Mouse (Mus musculus) MEL (cell line): ENCODE results near the gene Fuca2. TPM values are rescaled to one million over a fixed set of nuclear protein-coding genes. Genes with fewer than 3 reads are reported as not detected.
A peak's percentile ranks its signal among the peaks of the same experiment; 100 is the strongest.

ENCODE experiments used
- DNase-seq: peaks from one replicate; pipeline ENCODE4 v3.0.0; 2011; ENCODE audit warnings: low read depth, low spot score
- H3K27ac ChIP-seq: 2 replicates; pipeline ENCODE4 v1.5.1; 2012; ENCODE audit warnings: low read depth, mild to moderate bottlenecking, control low read depth, low read length, moderate library complexity; ENCODE audit not compliant: control insufficient read depth
- H3K27me3 ChIP-seq, 2 experiments: fragments of 150-350 bp in 1 of 2; sonication (generic) in 1 of 2; 2 replicates each; pipeline ENCODE4 v1.6.1; 2012; ENCODE audit warnings: low read length in 2 of 2, mild to moderate bottlenecking in 2 of 2, improper control_type of control experiment in 1 of 2, moderate library complexity in 1 of 2; ENCODE audit not compliant: insufficient read depth in 2 of 2, control insufficient read depth in 1 of 2
- H3K36me3 ChIP-seq, 2 experiments: 2 replicates each; pipeline ENCODE4 v1.6.1; 2012 to 2014; ENCODE audit warnings: low read length in 2 of 2, improper control_type of control experiment in 1 of 2, inconsistent platforms in 1 of 2, mild to moderate bottlenecking in 1 of 2; ENCODE audit not compliant: insufficient read depth in 2 of 2, control insufficient read depth in 1 of 2
- H3K4me1 ChIP-seq, 2 experiments: fragments of 150-350 bp in 1 of 2; sonication (generic) in 1 of 2; 2 replicates each; pipeline ENCODE4 v1.6.1; 2012; ENCODE audit warnings: low read length in 2 of 2, improper control_type of control experiment in 1 of 2, mild to moderate bottlenecking in 1 of 2; ENCODE audit not compliant: insufficient read depth in 2 of 2, control insufficient read depth in 1 of 2
- H3K4me3 ChIP-seq, 2 experiments: fragments of 150-350 bp in 1 of 2; sonication (generic) in 1 of 2; 2 replicates each; pipeline ENCODE4 v1.5.1; 2012; ENCODE audit warnings: low read depth in 2 of 2, low read length in 2 of 2, mild to moderate bottlenecking in 2 of 2, moderate library complexity in 2 of 2, control low read depth in 1 of 2, improper control_type of control experiment in 1 of 2; ENCODE audit not compliant: control insufficient read depth in 1 of 2, insufficient read depth in 1 of 2
- H3K79me2 ChIP-seq: 2 replicates; pipeline ENCODE4 v1.6.1; 2012; ENCODE audit warnings: mild to moderate bottlenecking, low read length, moderate library complexity; ENCODE audit not compliant: control insufficient read depth, poor library complexity, insufficient read depth
- H3K9ac ChIP-seq: 2 replicates; pipeline ENCODE4 v1.6.1; 2012; ENCODE audit warnings: low read depth, mild to moderate bottlenecking, control low read depth, low read length, moderate library complexity; ENCODE audit not compliant: control insufficient read depth, poor library complexity, severe bottlenecking
- H3K9me3 ChIP-seq: fragments of 150-350 bp; sonication (generic); replicated peaks from 2 replicates; pipeline ENCODE4 v1.6.1; 2012; ENCODE audit warnings: mild to moderate bottlenecking, low read length, improper control_type of control experiment, moderate library complexity; ENCODE audit not compliant: insufficient read depth
- BHLHE40 ChIP-seq: IDR thresholded peaks from 2 replicates; pipeline ENCODE4 v1.6.1; 2012; ENCODE audit warnings: low read depth, mild to moderate bottlenecking, inconsistent platforms, low read length, improper control_type of control experiment, borderline replicate concordance
- CHD1 ChIP-seq: IDR thresholded peaks from 2 replicates; pipeline ENCODE4 v1.6.1; 2012; ENCODE audit warnings: low read depth, mild to moderate bottlenecking, inconsistent platforms, low read length, improper control_type of control experiment
- CTCF ChIP-seq, 3 experiments: IDR thresholded peaks in 2 of 3; conservative IDR thresholded peaks in 1 of 3; 2 replicates each; pipeline ENCODE4 v1.5.1; 2011 to 2012; ENCODE audit warnings: low read length in 3 of 3, low read depth in 2 of 3, mild to moderate bottlenecking in 2 of 3, improper control_type of control experiment in 1 of 3, inconsistent platforms in 1 of 3, mixed read lengths in 1 of 3, moderate library complexity in 1 of 3; ENCODE audit not compliant: control insufficient read depth in 1 of 3, insufficient read depth in 1 of 3, poor library complexity in 1 of 3, severe bottlenecking in 1 of 3
- E2F4 ChIP-seq: IDR thresholded peaks from 2 replicates; pipeline ENCODE4 v1.6.1; 2011; ENCODE audit warnings: low read depth, low read length, improper control_type of control experiment, borderline replicate concordance
- ELF1 ChIP-seq: IDR thresholded peaks from 2 replicates; pipeline ENCODE4 v1.6.1; 2014; ENCODE audit warnings: low read depth, mild to moderate bottlenecking, inconsistent platforms, low read length, improper control_type of control experiment, moderate library complexity
- ETS1 ChIP-seq: IDR thresholded peaks from 2 replicates; pipeline ENCODE4 v1.6.1; 2012; ENCODE audit warnings: low read depth, mild to moderate bottlenecking, inconsistent platforms, low read length, improper control_type of control experiment, moderate library complexity
- GABPA ChIP-seq: IDR thresholded peaks from 2 replicates; pipeline ENCODE4 v1.6.1; 2012; ENCODE audit warnings: low read depth, mild to moderate bottlenecking, inconsistent platforms, low read length, improper control_type of control experiment, moderate library complexity
- GATA1 ChIP-seq: IDR thresholded peaks from 2 replicates; pipeline ENCODE4 v1.6.1; 2011; ENCODE audit warnings: low read depth, low read length, improper control_type of control experiment
- HCFC1 ChIP-seq: IDR thresholded peaks from 2 replicates; pipeline ENCODE4 v1.6.1; 2012; ENCODE audit warnings: low read depth, mild to moderate bottlenecking, inconsistent platforms, low read length, improper control_type of control experiment, moderate library complexity
- JUND ChIP-seq: IDR thresholded peaks from 2 replicates; pipeline ENCODE4 v1.6.1; 2011; ENCODE audit warnings: low read depth, mild to moderate bottlenecking, improper control_type of control experiment, low read length
- KAT2A ChIP-seq: conservative IDR thresholded peaks from 2 replicates; pipeline ENCODE4 v1.6.1; 2012; ENCODE audit warnings: low read depth, low read length, improper control_type of control experiment, inconsistent platforms
- MAFK ChIP-seq: IDR thresholded peaks from 2 replicates; pipeline ENCODE4 v1.6.1; 2011; ENCODE audit warnings: low read depth, mild to moderate bottlenecking, low read length, improper control_type of control experiment, borderline replicate concordance
- MAZ ChIP-seq: IDR thresholded peaks from 2 replicates; pipeline ENCODE4 v1.6.1; 2012; ENCODE audit warnings: low read depth, mild to moderate bottlenecking, inconsistent platforms, low read length, improper control_type of control experiment
- MEF2A ChIP-seq: IDR thresholded peaks from 2 replicates; pipeline ENCODE4 v1.6.1; 2014; ENCODE audit warnings: low read depth, mild to moderate bottlenecking, inconsistent platforms, low read length, improper control_type of control experiment; ENCODE audit not compliant: poor library complexity, insufficient replicate concordance, severe bottlenecking; ENCODE audit errors: extremely low read depth
- MYB ChIP-seq: IDR thresholded peaks from 2 replicates; pipeline ENCODE4 v1.6.1; 2011; ENCODE audit warnings: mild to moderate bottlenecking, low read depth, low read length, improper control_type of control experiment
- NELFE ChIP-seq: IDR thresholded peaks from 2 replicates; pipeline ENCODE4 v1.6.1; 2011; ENCODE audit warnings: low read depth, low read length, improper control_type of control experiment
- NRF1 ChIP-seq: IDR thresholded peaks from 2 replicates; pipeline ENCODE4 v1.6.1; 2014; ENCODE audit warnings: low read depth, mild to moderate bottlenecking, inconsistent platforms, low read length, improper control_type of control experiment, moderate library complexity; ENCODE audit not compliant: poor library complexity, insufficient read depth, severe bottlenecking
- POLR2A ChIP-seq, 2 experiments: IDR thresholded peaks; 2 replicates each; pipeline ENCODE4 v1.6.1; 2011 to 2012; ENCODE audit warnings: low read length in 2 of 2, mild to moderate bottlenecking in 2 of 2, control low read depth in 1 of 2, improper control_type of control experiment in 1 of 2, low read depth in 1 of 2, moderate library complexity in 1 of 2; ENCODE audit not compliant: control insufficient read depth in 1 of 2, insufficient read depth in 1 of 2, poor library complexity in 1 of 2
- POLR2AphosphoS2 ChIP-seq: IDR thresholded peaks from 2 replicates; pipeline ENCODE4 v1.6.1; 2011; ENCODE audit warnings: low read length, improper control_type of control experiment
- RAD21 ChIP-seq: IDR thresholded peaks from 2 replicates; pipeline ENCODE4 v1.6.1; 2011; ENCODE audit warnings: mild to moderate bottlenecking, low read depth, low read length, improper control_type of control experiment
- RCOR1 ChIP-seq: IDR thresholded peaks from 2 replicates; pipeline ENCODE4 v1.6.1; 2012; ENCODE audit warnings: low read depth, mild to moderate bottlenecking, inconsistent platforms, low read length, improper control_type of control experiment
- SIN3A ChIP-seq: IDR thresholded peaks from 2 replicates; pipeline ENCODE4 v1.6.1; 2012; ENCODE audit warnings: low read length, improper control_type of control experiment, inconsistent platforms
- TBP ChIP-seq: IDR thresholded peaks from 2 replicates; pipeline ENCODE4 v1.8.0; 2011; ENCODE audit warnings: low read depth, low read length, improper control_type of control experiment
- TCF12 ChIP-seq: IDR thresholded peaks from 2 replicates; pipeline ENCODE4 v1.6.1; 2014; ENCODE audit warnings: low read depth, mild to moderate bottlenecking, inconsistent platforms, low read length, improper control_type of control experiment, moderate library complexity
- UBTF ChIP-seq: IDR thresholded peaks from 2 replicates; pipeline ENCODE4 v1.6.1; 2012; ENCODE audit warnings: low read depth, mild to moderate bottlenecking, inconsistent platforms, low read length, improper control_type of control experiment, moderate library complexity, borderline replicate concordance; ENCODE audit not compliant: insufficient read depth
- USF1 ChIP-seq: IDR thresholded peaks from 2 replicates; pipeline ENCODE4 v1.6.1; 2014; ENCODE audit warnings: low read depth, mild to moderate bottlenecking, inconsistent platforms, low read length, improper control_type of control experiment, moderate library complexity
- USF2 ChIP-seq, 2 experiments: IDR thresholded peaks; 2 replicates each; pipeline ENCODE4 v1.6.1; 2011 to 2012; ENCODE audit warnings: improper control_type of control experiment in 2 of 2, low read length in 2 of 2, borderline replicate concordance in 1 of 2, inconsistent platforms in 1 of 2, low read depth in 1 of 2, mild to moderate bottlenecking in 1 of 2; ENCODE audit not compliant: insufficient read depth in 1 of 2
- ZKSCAN1 ChIP-seq: IDR thresholded peaks from 2 replicates; pipeline ENCODE4 v1.6.1; 2012; ENCODE audit warnings: low read depth, mild to moderate bottlenecking, inconsistent platforms, low read length, improper control_type of control experiment, moderate library complexity
- ZMIZ1 ChIP-seq: IDR thresholded peaks from 2 replicates; pipeline ENCODE4 v1.6.1; 2012; ENCODE audit warnings: low read depth, mild to moderate bottlenecking, inconsistent platforms, low read length, improper control_type of control experiment, moderate library complexity
- ZNF384 ChIP-seq: IDR thresholded peaks from 2 replicates; pipeline ENCODE4 v1.6.1; 2012; ENCODE audit warnings: low read depth, mild to moderate bottlenecking, inconsistent platforms, low read length, improper control_type of control experiment
- polyA plus RNA-seq, 2 experiments: library from polyadenylated mRNA; stranded (reverse) in 1 of 2; unstranded in 1 of 2; fragments of >175 nt in 1 of 2; fragments of >200 nt in 1 of 2; gene quantifications; 2 replicates each; pipeline versions ENCODE4 v1.2.1 to v1.2.4; 2012; ENCODE audit warnings: low replicate concordance in 2 of 2, low read depth in 1 of 2; ENCODE audit not compliant: insufficient read length in 2 of 2, insufficient read depth in 1 of 2, missing spikeins in 1 of 2
- total RNA-seq: library from RNA; depleted of rRNA; stranded (reverse); fragments of 300-350 nt; gene quantifications from 2 replicates; pipeline ENCODE4 v1.2.3, GENCODE M21; 2012

Gene Fuca2
- total and polyA plus RNA-seq, 3 experiments, result 17.0 to 22.6 TPM; not detected in 1

- H3K36me3 ChIP-seq, result peaks cover 0 to 4% of the 10 kb centered on the region in 2 experiments; a peak in 3 of 4 replicates
- no peaks in the 10 kb centered on the region for H3K9me3 ChIP-seq
- H3K27ac ChIP-seq, result no peak overlapping the region
- no peak for DNase-seq
- no peaks in the 10 kb centered on the region; a peak in 1 of 4 replicates for H3K27me3 ChIP-seq
- H3K79me2 ChIP-seq, result peaks cover 2% of the 10 kb centered on the region; the same call in 1 of the 2 replicates
- peaks cover 0 to 7% of the 10 kb centered on the region in 2 experiments; a peak in 2 of 4 replicates for H3K4me1 ChIP-seq
- no peak overlapping the region for H3K9ac ChIP-seq
- no peak overlapping the region for H3K4me3 ChIP-seq
- no peak for TF ChIP-seq ZMIZ1
- no peak for TF ChIP-seq KAT2A
- TF ChIP-seq MYB, result no peak
- no peak for TF ChIP-seq NRF1
- TF ChIP-seq NELFE, result no peak
- TF ChIP-seq RAD21, result no peak
- TF ChIP-seq JUND, result no peak
- no peak for TF ChIP-seq USF2 (IDR thresholded peaks at IDR 0.05; ENCODE audit: borderline replicate concordance in 1 of 2, insufficient read depth in 1 of 2, low read depth in 1 of 2, low read length in 2 of 2)
- TF ChIP-seq CTCF (IDR thresholded peaks at IDR 0.05 in 2 of 3, conservative IDR thresholded peaks at IDR 0.05 in 1 of 3; ENCODE audit: control insufficient read depth in 1 of 3, insufficient read depth in 1 of 3, low read depth in 2 of 3, low read length in 3 of 3, poor library complexity in 1 of 3, severe bottlenecking in 1 of 3), result no peak
- no peak for TF ChIP-seq GABPA
- no peak for TF ChIP-seq MAFK
- no peak for TF ChIP-seq UBTF
- TF ChIP-seq, all 39 proteins: peak for 0
Measured at GRCm38 (mm10) chr10:13502371-13502770, 3.0 kb downstream of the Fuca2 start.

- no peaks in the 10 kb centered on the region for H3K9me3 ChIP-seq
- H3K36me3 ChIP-seq, result peaks cover 0 to 14% of the 10 kb centered on the region in 2 experiments; a peak in 3 of 4 replicates
- H3K79me2 ChIP-seq, result no peaks in the 10 kb centered on the region
- H3K4me3 ChIP-seq, result no peak overlapping the region
- peaks cover 2 to 9% of the 10 kb centered on the region in 2 experiments for H3K4me1 ChIP-seq
- no peak overlapping the region for H3K27ac ChIP-seq
- H3K27me3 ChIP-seq, result no peaks in the 10 kb centered on the region
- DNase-seq, result peak; percentile 56
- no peak overlapping the region for H3K9ac ChIP-seq
- no peak for TF ChIP-seq MAZ
- TF ChIP-seq MAFK, result no peak
- TF ChIP-seq ELF1, result no peak
- TF ChIP-seq E2F4, result no peak
- TF ChIP-seq CHD1, result no peak
- no peak for TF ChIP-seq USF1
- no peak for TF ChIP-seq POLR2A (IDR thresholded peaks at IDR 0.05; ENCODE audit: control insufficient read depth in 1 of 2, insufficient read depth in 1 of 2, low read depth in 1 of 2, low read length in 2 of 2, poor library complexity in 1 of 2)
- no peak for TF ChIP-seq ZNF384
- no peak for TF ChIP-seq RCOR1
- TF ChIP-seq KAT2A, result no peak
- TF ChIP-seq HCFC1, result no peak
- no peak for TF ChIP-seq MYB
- no peak for TF ChIP-seq MEF2A
- TF ChIP-seq BHLHE40, result peak; percentile 75
- peak; percentile 46; the same call in 1 of the 2 replicates for TF ChIP-seq GATA1
- TF ChIP-seq NRF1, result no peak
- TF ChIP-seq TCF12, result 0 out of 2 replicates have a peak, but pooled peaks have one; percentile 26
- TF ChIP-seq TBP, result no peak
- TF ChIP-seq GABPA, result no peak
- TF ChIP-seq ETS1, result no peak; the same call in 1 of the 2 replicates
- TF ChIP-seq ZKSCAN1, result no peak
- no peak for TF ChIP-seq SIN3A
- no peak for TF ChIP-seq POLR2AphosphoS2
Measured at GRCm38 (mm10) chr10:13521857-13522256, 22.5 kb downstream of the Fuca2 start.
